Mouse (Mus musculus) cerebellum, adult (tissue): ENCODE measurements around the gene 1700037H04Rik.

Source experiments
- ATAC-seq: cut with Nextera tagmentation; 2 replicates; pipeline ENCODE4 v1.9.2; 2017; ENCODE audit warnings: mild to moderate bottlenecking, moderate library complexity, mixed read lengths; ENCODE audit not compliant: insufficient number of reproducible peaks, low FRiP score, low TSS enrichment

Gene 1700037H04Rik

GRCm38 (mm10) chr2:131179990-131180587, 20.2 kb upstream of the 1700037H04Rik start, which contains the start of gene Cenpb:
Cenpb (minus strand) TSS chr2:131180067.
- ATAC-seq, result peak; percentile 70

GRCm38 (mm10) chr2:131179246-131179886, 19.5 kb upstream of the 1700037H04Rik start:
- peak; percentile 60 for ATAC-seq

- ATAC-seq, result no peak
Observed at GRCm38 (mm10) chr2:131178828-131179245, 19.0 kb upstream of the 1700037H04Rik start.

GRCm38 (mm10) chr2:131177932-131178331, 18.1 kb upstream of the 1700037H04Rik start:
- no peak for ATAC-seq

- ATAC-seq, result no peak
Observed at GRCm38 (mm10) chr2:131176491-131176890, 16.6 kb upstream of the 1700037H04Rik start.

- ATAC-seq, result no peak
Observed at GRCm38 (mm10) chr2:131175945-131176309, 16.0 kb upstream of the 1700037H04Rik start.

- ATAC-seq, result no peak
Observed at GRCm38 (mm10) chr2:131175286-131175944, 15.5 kb upstream of the 1700037H04Rik start.

- peak; percentile 75 for ATAC-seq
Observed at GRCm38 (mm10) chr2:131174700-131175099, 14.8 kb upstream of the 1700037H04Rik start.

- ATAC-seq, result no peak
Observed at GRCm38 (mm10) chr2:131172322-131172721, 12.4 kb upstream of the 1700037H04Rik start.

- no peak for ATAC-seq
Observed at GRCm38 (mm10) chr2:131171401-131172104, 11.7 kb upstream of the 1700037H04Rik start.

GRCm38 (mm10) chr2:131170936-131171335, 11.1 kb upstream of the 1700037H04Rik start:
- ATAC-seq, result no peak

GRCm38 (mm10) chr2:131168914-131169313, 9.0 kb upstream of the 1700037H04Rik start:
- ATAC-seq, result no peak

GRCm38 (mm10) chr2:131167984-131168383, 8.1 kb upstream of the 1700037H04Rik start:
- ATAC-seq, result no peak

GRCm38 (mm10) chr2:131166172-131166571, 6.3 kb upstream of the 1700037H04Rik start:
- ATAC-seq, result no peak

GRCm38 (mm10) chr2:131163924-131164323, 4.0 kb upstream of the 1700037H04Rik start:
- no peak for ATAC-seq

GRCm38 (mm10) chr2:131160671-131161111, 810 bp upstream of the 1700037H04Rik start:
- ATAC-seq, result no peak

GRCm38 (mm10) chr2:131159491-131159910, 380 bp downstream of the 1700037H04Rik start:
- ATAC-seq, result peak; percentile 41; the same call in 1 of the 2 replicates

- no peak for ATAC-seq
Observed at GRCm38 (mm10) chr2:131156987-131157386, 2.9 kb downstream of the 1700037H04Rik start.

GRCm38 (mm10) chr2:131154036-131154435, 5.8 kb downstream of the 1700037H04Rik start:
- ATAC-seq, result no peak

GRCm38 (mm10) chr2:131152166-131152730, 7.6 kb downstream of the 1700037H04Rik start:
- no peak for ATAC-seq

- ATAC-seq, result no peak
Observed at GRCm38 (mm10) chr2:131149254-131149578, 10.7 kb downstream of the 1700037H04Rik start.
